Mouse (Mus musculus): Measurements from ENCODE around the gene Spag16. TPM values are rescaled to one million over a fixed set of nuclear protein-coding genes. Genes with fewer than 3 reads are reported as not detected.

The Spag16 gene
- polyA plus RNA-seq, 1 experiment from 2014 or later: 1.7 TPM

- Histone ChIP-seq H3K9me3 (ENCODE audit: control insufficient read depth, low read length) (no peaks in the 10 kb centered on the region), H3K9ac (replicated peaks; ENCODE audit: low read depth, low read length) (no peak overlapping the region), H3K4me1 (ENCODE audit: control insufficient read depth, insufficient read depth, low read length) (no peaks in the 10 kb centered on the region), H3K27ac (ENCODE audit: low read depth, low read length) (no peak overlapping the region), H3K4me3 (ENCODE audit: low read depth, low read length) (no peak overlapping the region), H3K27me3 (ENCODE audit: control insufficient read depth, insufficient read depth, low read length) (no peaks in the 10 kb centered on the region), H3K4me2 (ENCODE audit: low read depth, low read length) (no peak overlapping the region), H3K36me3 (ENCODE audit: control insufficient read depth, insufficient read depth, low read length) (no peaks in the 10 kb centered on the region)
- 75% methylated on average over 3 of the region's 3 CpGs for WGBS
- ATAC-seq (ENCODE audit: low read depth): no peak
Observed at GRCm38 (mm10) chr1:70165343-70166158, 338.8 kb downstream of the Spag16 start.

- no peaks in the 10 kb centered on the region for H3K27me3 ChIP-seq (ENCODE audit: control insufficient read depth, insufficient read depth, low read length)
- 81% methylated on average over 4 of the region's 4 CpGs for WGBS
- no peak overlapping the region for H3K27ac ChIP-seq (ENCODE audit: low read depth, low read length)
- no peak overlapping the region for H3K4me2 ChIP-seq (ENCODE audit: low read depth, low read length)
- H3K9ac ChIP-seq (replicated peaks; ENCODE audit: low read depth, low read length): no peak overlapping the region
- no peaks in the 10 kb centered on the region for H3K36me3 ChIP-seq (ENCODE audit: control insufficient read depth, insufficient read depth, low read length)
- ATAC-seq (ENCODE audit: low read depth): no peak
- H3K4me1 ChIP-seq (ENCODE audit: control insufficient read depth, insufficient read depth, low read length): no peaks in the 10 kb centered on the region
- no peak overlapping the region for H3K4me3 ChIP-seq (ENCODE audit: low read depth, low read length)
- H3K9me3 ChIP-seq (ENCODE audit: control insufficient read depth, low read length): no peaks in the 10 kb centered on the region
Observed at GRCm38 (mm10) chr1:70180123-70180741, 353.5 kb downstream of the Spag16 start.

DNA sequence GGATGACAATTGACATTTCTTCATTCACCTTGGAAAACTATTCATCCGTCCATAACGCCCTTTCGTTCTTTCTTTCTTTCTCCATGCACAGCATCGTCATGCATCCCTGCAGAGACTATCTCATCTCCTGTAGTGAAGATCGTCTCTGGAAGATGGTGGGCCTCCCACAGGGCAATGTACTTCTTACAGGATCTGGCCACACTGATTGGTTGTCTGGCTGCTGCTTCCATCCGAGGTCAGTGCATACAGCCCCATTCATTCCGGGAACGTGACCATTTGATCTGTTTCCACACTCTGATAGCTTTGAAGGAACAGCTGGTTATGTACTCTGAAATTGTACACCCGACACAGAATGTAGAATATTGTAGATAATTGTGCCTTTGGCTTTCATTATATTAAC, 438.0 kb downstream of the Spag16 start:
- WGBS: 55% methylated on average over 9 of the region's 9 CpGs
- no peak for ATAC-seq (ENCODE audit: low read depth)
- Histone ChIP-seq H3K4me1 (ENCODE audit: control insufficient read depth, insufficient read depth, low read length) (no peaks in the 10 kb centered on the region), H3K27me3 (ENCODE audit: control insufficient read depth, insufficient read depth, low read length) (no peaks in the 10 kb centered on the region), H3K9ac (replicated peaks; ENCODE audit: low read depth, low read length) (no peak overlapping the region), H3K27ac (ENCODE audit: low read depth, low read length) (no peak overlapping the region), H3K36me3 (ENCODE audit: control insufficient read depth, insufficient read depth, low read length) (no peaks in the 10 kb centered on the region), H3K9me3 (ENCODE audit: control insufficient read depth, low read length) (no peaks in the 10 kb centered on the region), H3K4me2 (ENCODE audit: low read depth, low read length) (no peak overlapping the region), H3K4me3 (ENCODE audit: low read depth, low read length) (no peak overlapping the region)

DNA sequence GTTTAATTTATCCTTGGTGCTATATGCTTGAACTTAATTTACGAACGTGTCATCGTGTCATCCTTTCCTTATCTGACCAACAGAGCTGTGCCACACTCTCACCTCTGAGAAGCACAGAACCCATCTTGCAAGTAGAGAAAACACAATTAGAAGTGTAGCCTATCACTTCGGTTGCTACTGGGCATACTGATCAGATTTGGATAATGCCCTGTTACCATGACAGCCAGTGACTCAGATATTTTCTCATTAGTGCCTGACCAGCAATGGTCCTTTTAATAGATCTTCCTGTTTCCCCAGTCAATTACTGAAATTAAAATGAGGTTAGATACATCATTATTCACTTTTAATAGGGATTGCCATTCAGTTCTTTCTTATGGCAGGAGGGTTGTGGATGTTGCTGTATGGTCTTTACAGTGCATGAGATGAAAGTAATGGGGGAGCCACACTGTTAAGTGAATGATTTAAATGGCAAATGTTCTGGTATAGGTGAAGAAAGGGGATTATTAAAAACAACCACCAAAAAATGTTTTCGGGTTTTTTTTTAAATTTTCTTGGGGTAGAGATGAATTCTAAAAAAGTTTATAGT, 439.2 kb downstream of the Spag16 start:
- WGBS: 78% methylated on average over 5 of the region's 5 CpGs
- Histone ChIP-seq H3K36me3 (ENCODE audit: control insufficient read depth, insufficient read depth, low read length) (no peaks in the 10 kb centered on the region), H3K27ac (ENCODE audit: low read depth, low read length) (no peak overlapping the region), H3K9ac (replicated peaks; ENCODE audit: low read depth, low read length) (no peak overlapping the region), H3K9me3 (ENCODE audit: control insufficient read depth, low read length) (no peaks in the 10 kb centered on the region), H3K27me3 (ENCODE audit: control insufficient read depth, insufficient read depth, low read length) (no peaks in the 10 kb centered on the region), H3K4me3 (ENCODE audit: low read depth, low read length) (no peak overlapping the region), H3K4me2 (ENCODE audit: low read depth, low read length) (no peak overlapping the region), H3K4me1 (ENCODE audit: control insufficient read depth, insufficient read depth, low read length) (no peaks in the 10 kb centered on the region)
- ATAC-seq (ENCODE audit: low read depth): no peak

DNA sequence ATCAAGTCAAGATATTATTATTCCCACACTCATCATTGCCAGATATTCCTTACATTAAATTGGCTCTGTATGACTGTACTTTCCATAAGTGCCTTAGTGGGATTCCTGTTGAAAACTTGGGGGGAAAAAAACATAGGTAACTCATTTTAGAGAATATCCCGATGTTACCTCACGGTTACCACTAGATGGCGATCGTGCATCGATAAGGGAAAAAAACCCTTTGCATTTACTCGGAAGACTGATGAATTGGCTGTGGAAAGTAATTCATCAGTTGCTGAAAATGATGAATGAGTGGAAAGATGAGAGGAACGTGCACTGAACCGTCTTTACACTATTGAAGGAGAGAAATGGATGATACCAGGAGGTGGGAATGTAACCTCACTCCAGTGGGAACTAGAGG, 443.4 kb downstream of the Spag16 start:
- no peaks in the 10 kb centered on the region for H3K4me1 ChIP-seq (ENCODE audit: control insufficient read depth, insufficient read depth, low read length)
- H3K4me2 ChIP-seq (ENCODE audit: low read depth, low read length): no peak overlapping the region
- WGBS: 19% methylated on average over 8 of the region's 8 CpGs
- H3K36me3 ChIP-seq (ENCODE audit: control insufficient read depth, insufficient read depth, low read length): no peaks in the 10 kb centered on the region
- no peaks in the 10 kb centered on the region for H3K27me3 ChIP-seq (ENCODE audit: control insufficient read depth, insufficient read depth, low read length)
- ATAC-seq (ENCODE audit: low read depth): no peak
- H3K4me3 ChIP-seq (ENCODE audit: low read depth, low read length): no peak overlapping the region
- H3K9me3 ChIP-seq (ENCODE audit: control insufficient read depth, low read length): no peaks in the 10 kb centered on the region
- H3K9ac ChIP-seq (replicated peaks; ENCODE audit: low read depth, low read length): no peak overlapping the region
- no peak overlapping the region for H3K27ac ChIP-seq (ENCODE audit: low read depth, low read length)

DNA sequence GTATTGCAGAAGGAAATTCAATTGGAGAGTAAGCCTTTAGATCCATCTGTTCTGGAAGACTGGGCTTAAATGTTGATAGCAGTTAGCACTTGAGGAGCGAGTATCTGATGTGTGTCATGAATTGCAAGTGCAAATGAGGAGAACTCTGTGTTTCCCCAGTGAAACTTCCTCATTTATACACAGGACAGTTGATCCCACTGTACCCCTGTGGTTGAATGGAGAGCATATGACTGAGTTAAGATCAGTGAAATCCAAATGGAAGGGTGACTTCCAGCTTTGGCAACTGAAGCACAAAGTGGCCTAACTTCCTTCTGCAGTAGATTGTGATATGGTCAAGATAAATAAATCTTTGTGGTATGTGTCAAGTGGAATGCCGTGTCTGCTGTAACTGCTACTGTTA, 446.0 kb downstream of the Spag16 start:
- no peak overlapping the region for H3K4me3 ChIP-seq (ENCODE audit: low read depth, low read length)
- no peaks in the 10 kb centered on the region for H3K27me3 ChIP-seq (ENCODE audit: control insufficient read depth, insufficient read depth, low read length)
- no peak overlapping the region for H3K9ac ChIP-seq (replicated peaks; ENCODE audit: low read depth, low read length)
- 73% methylated on average over 2 of the region's 2 CpGs for WGBS
- no peaks in the 10 kb centered on the region for H3K36me3 ChIP-seq (ENCODE audit: control insufficient read depth, insufficient read depth, low read length)
- no peak overlapping the region for H3K4me2 ChIP-seq (ENCODE audit: low read depth, low read length)
- H3K4me1 ChIP-seq (ENCODE audit: control insufficient read depth, insufficient read depth, low read length): no peaks in the 10 kb centered on the region
- no peak overlapping the region for H3K27ac ChIP-seq (ENCODE audit: low read depth, low read length)
- no peak for ATAC-seq (ENCODE audit: low read depth)
- H3K9me3 ChIP-seq (ENCODE audit: control insufficient read depth, low read length): no peaks in the 10 kb centered on the region

GRCm38 (mm10) chr1:70279296-70279695, 452.5 kb downstream of the Spag16 start:
- H3K4me2 ChIP-seq (ENCODE audit: low read depth, low read length): no peak overlapping the region
- 86% methylated on average over 2 of the region's 2 CpGs for whole genome bisulfite sequencing

GRCm38 (mm10) chr1:70283388-70283787, 456.6 kb downstream of the Spag16 start:
- Histone ChIP-seq H3K4me1 (ENCODE audit: control insufficient read depth, insufficient read depth, low read length) (no peaks in the 10 kb centered on the region), H3K4me3 (ENCODE audit: low read depth, low read length) (no peak overlapping the region), H3K36me3 (ENCODE audit: control insufficient read depth, insufficient read depth, low read length) (no peaks in the 10 kb centered on the region), H3K9me3 (ENCODE audit: control insufficient read depth, low read length) (no peaks in the 10 kb centered on the region), H3K27ac (ENCODE audit: low read depth, low read length) (no peak overlapping the region), H3K27me3 (ENCODE audit: control insufficient read depth, insufficient read depth, low read length) (no peaks in the 10 kb centered on the region), H3K4me2 (ENCODE audit: low read depth, low read length) (no peak overlapping the region), H3K9ac (replicated peaks; ENCODE audit: low read depth, low read length) (no peak overlapping the region)
- ATAC-seq (ENCODE audit: low read depth): no peak
- WGBS: 89% methylated on average over 1 of the region's 1 CpGs

More at GRCm38 (mm10) chr1:70279296-70279695, 452.5 kb downstream of the Spag16 start:
- H3K27me3 ChIP-seq (ENCODE audit: control insufficient read depth, insufficient read depth, low read length): no peaks in the 10 kb centered on the region
- H3K4me3 ChIP-seq (ENCODE audit: low read depth, low read length): no peak overlapping the region
- ATAC-seq (ENCODE audit: low read depth): no peak
- no peak overlapping the region for H3K9ac ChIP-seq (replicated peaks; ENCODE audit: low read depth, low read length)
- no peaks in the 10 kb centered on the region for H3K4me1 ChIP-seq (ENCODE audit: control insufficient read depth, insufficient read depth, low read length)
- H3K36me3 ChIP-seq (ENCODE audit: control insufficient read depth, insufficient read depth, low read length): no peaks in the 10 kb centered on the region
- H3K9me3 ChIP-seq (ENCODE audit: control insufficient read depth, low read length): no peaks in the 10 kb centered on the region
- H3K27ac ChIP-seq (ENCODE audit: low read depth, low read length): no peak overlapping the region

DNA sequence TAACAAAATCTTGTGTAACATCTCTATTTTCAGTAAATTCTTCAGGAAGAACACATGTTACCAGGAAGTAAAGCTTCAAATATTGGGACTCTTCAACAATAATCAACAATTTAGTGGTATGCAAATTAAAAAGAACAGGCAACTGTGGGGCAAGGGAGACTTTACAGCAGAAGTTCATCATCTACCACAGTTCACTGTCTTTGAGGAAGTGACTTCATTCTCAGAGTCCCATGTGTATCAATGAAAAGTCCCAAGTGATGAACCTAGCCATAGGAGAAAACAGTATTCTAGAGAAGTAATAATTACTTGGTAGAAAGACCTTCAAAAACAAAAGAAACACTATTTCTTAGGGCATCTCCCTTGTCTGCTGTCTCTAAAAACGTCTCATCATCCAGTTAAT, 457.4 kb downstream of the Spag16 start:
- H3K36me3 ChIP-seq (ENCODE audit: control insufficient read depth, insufficient read depth, low read length): no peaks in the 10 kb centered on the region
- H3K27me3 ChIP-seq (ENCODE audit: control insufficient read depth, insufficient read depth, low read length): no peaks in the 10 kb centered on the region
- no peaks in the 10 kb centered on the region for H3K4me1 ChIP-seq (ENCODE audit: control insufficient read depth, insufficient read depth, low read length)
- no peaks in the 10 kb centered on the region for H3K9me3 ChIP-seq (ENCODE audit: control insufficient read depth, low read length)
- no peak overlapping the region for H3K27ac ChIP-seq (ENCODE audit: low read depth, low read length)
- H3K4me3 ChIP-seq (ENCODE audit: low read depth, low read length): no peak overlapping the region
- WGBS: 61% methylated on average over 1 of the region's 1 CpGs
- no peak overlapping the region for H3K9ac ChIP-seq (replicated peaks; ENCODE audit: low read depth, low read length)
- H3K4me2 ChIP-seq (ENCODE audit: low read depth, low read length): no peak overlapping the region
- no peak for ATAC-seq (ENCODE audit: low read depth)

Data from neural tube, embryonic 14.5 days (tissue).